Mouse (Mus musculus) forebrain, embryonic 11.5 days (tissue): Measurements from ENCODE around the gene Rnft2. TPM values are rescaled to one million over a fixed set of nuclear protein-coding genes. Genes with fewer than 3 reads are reported as not detected.

ENCODE experiments used
- ATAC-seq: fragments of 200-750 bp; cut with Nextera tagmentation; replicated peaks from 2 replicates; pipeline ENCODE4 v1.8.0; 2017; ENCODE audit warnings: moderate TSS enrichment; ENCODE audit not compliant: low FRiP score
- DNase-seq: peaks from one replicate; pipeline ENCODE4 v3.0.0-alpha.2; 2017; ENCODE audit warnings: low spot score
- H3K27ac ChIP-seq: fragments of 300-500 bp; sonication (generic); 2 replicates; pipeline ENCODE4 v1.5.1; 2014; ENCODE audit warnings: low read depth, low read length
- H3K27me3 ChIP-seq: fragments of 300-500 bp; sonication (generic); 2 replicates; pipeline ENCODE4 v1.6.1; 2014; ENCODE audit warnings: mild to moderate bottlenecking, low read length, mixed read lengths; ENCODE audit not compliant: control insufficient read depth, insufficient read depth
- H3K36me3 ChIP-seq: fragments of 300-500 bp; sonication (generic); 2 replicates; pipeline ENCODE4 v1.6.1; 2014; ENCODE audit warnings: mild to moderate bottlenecking, low read length, moderate library complexity, mixed read lengths; ENCODE audit not compliant: control insufficient read depth, insufficient read depth
- H3K4me1 ChIP-seq: fragments of 300-500 bp; sonication (generic); replicated peaks from 2 replicates; pipeline ENCODE4 v1.6.1; 2014; ENCODE audit warnings: low read length, mixed read lengths; ENCODE audit not compliant: control insufficient read depth, insufficient read depth
- H3K4me2 ChIP-seq: fragments of 300-500 bp; sonication (generic); 2 replicates; pipeline ENCODE4 v1.6.1; 2014; ENCODE audit warnings: low read depth, mild to moderate bottlenecking, low read length, moderate library complexity, mixed read lengths; ENCODE audit not compliant: severe bottlenecking
- H3K4me3 ChIP-seq: fragments of 300-500 bp; sonication (generic); 2 replicates; pipeline ENCODE4 v1.5.1; 2014; ENCODE audit warnings: low read depth, low read length
- H3K9ac ChIP-seq: fragments of 300-500 bp; sonication (generic); 2 replicates; pipeline ENCODE4 v1.6.1; 2014; ENCODE audit warnings: low read length
- H3K9me3 ChIP-seq: fragments of 300-500 bp; sonication (generic); 2 replicates; pipeline ENCODE4 v1.6.1; 2016; ENCODE audit warnings: low read length, mixed read lengths; ENCODE audit not compliant: control insufficient read depth
- WGBS: fragments of 180-500 bp; shearing (Covaris S2); extraction: QIAGEN DNeasy Blood & Tissue Kit; methylation state at CpG from one replicate; pipeline ENCODE4 v1.1.7; 2014; 5-methylcytosine and 5-hydroxymethylcytosine counted together
- polyA plus RNA-seq: library from polyadenylated mRNA; unstranded; fragments of >200 nt; fragmentation: Nextera tagmentation; extraction: Ambion mirVana; gene quantifications from 2 replicates; pipeline ENCODE4 v1.2.1, GENCODE M21; 2014

Rnft2 gene
- polyA plus RNA-seq, 1 experiment from 2014 or later = 6.2 TPM

GRCm38 (mm10) chr5:118199670-118200069, 45.2 kb downstream of the Rnft2 start:
- 72% methylated on average over 5 of the region's 5 CpGs for WGBS

GRCm38 (mm10) chr5:118197421-118197820, 47.5 kb downstream of the Rnft2 start:
- H3K36me3 ChIP-seq = no peaks in the 10 kb centered on the region
- DNase-seq (no peak), ATAC-seq (no peak)
- no peak overlapping the region for H3K9ac ChIP-seq
- no peaks in the 10 kb centered on the region for H3K27me3 ChIP-seq
- no peaks in the 10 kb centered on the region; the same call in 1 of the 2 replicates for H3K4me1 ChIP-seq
- H3K4me2 ChIP-seq = no peak overlapping the region
- no peak overlapping the region for H3K4me3 ChIP-seq
- H3K9me3 ChIP-seq = no peaks in the 10 kb centered on the region
- no peak overlapping the region for H3K27ac ChIP-seq
- 76% methylated on average over 13 of the region's 13 CpGs for WGBS

More at GRCm38 (mm10) chr5:118199670-118200069, 45.2 kb downstream of the Rnft2 start:
- DNase-seq (no peak), ATAC-seq (no peak)
- Histone ChIP-seq H3K4me2 (no peak overlapping the region), H3K27me3 (no peaks in the 10 kb centered on the region), H3K4me1 (no peaks in the 10 kb centered on the region), H3K9ac (no peak overlapping the region), H3K4me3 (no peak overlapping the region), H3K36me3 (no peaks in the 10 kb centered on the region), H3K9me3 (no peaks in the 10 kb centered on the region), H3K27ac (no peak overlapping the region)

- ATAC-seq (no peak), DNase-seq (no peak)
- 12% methylated on average over 18 of the region's 18 CpGs for WGBS
- H3K4me1 ChIP-seq = peaks cover 6% of the 10 kb centered on the region; the same call in 1 of the 2 replicates
- H3K4me3 ChIP-seq = no peak overlapping the region
- H3K27ac ChIP-seq = no peak overlapping the region
- no peak overlapping the region for H3K9ac ChIP-seq
- no peaks in the 10 kb centered on the region for H3K27me3 ChIP-seq
- no peak overlapping the region for H3K4me2 ChIP-seq
- H3K36me3 ChIP-seq = no peaks in the 10 kb centered on the region
- no peaks in the 10 kb centered on the region for H3K9me3 ChIP-seq
Observed at GRCm38 (mm10) chr5:118192221-118192620, 52.7 kb downstream of the Rnft2 start.

GRCm38 (mm10) chr5:118190491-118190890, 54.4 kb downstream of the Rnft2 start:
- no peak for DNase-seq
- ATAC-seq = no peak
- Histone ChIP-seq H3K27me3 (no peaks in the 10 kb centered on the region), H3K36me3 (no peaks in the 10 kb centered on the region), H3K4me2 (no peak overlapping the region), H3K27ac (no peak overlapping the region), H3K9me3 (no peaks in the 10 kb centered on the region), H3K9ac (no peak overlapping the region), H3K4me1 (peaks cover 6% of the 10 kb centered on the region; the same call in 1 of the 2 replicates), H3K4me3 (no peak overlapping the region)
- 87% methylated on average over 9 of the region's 9 CpGs for WGBS

GRCm38 (mm10) chr5:118188356-118188755, 56.6 kb downstream of the Rnft2 start:
- no peaks in the 10 kb centered on the region for H3K9me3 ChIP-seq
- no peak overlapping the region for H3K9ac ChIP-seq
- ATAC-seq (no peak), DNase-seq (no peak)
- H3K4me1 ChIP-seq = peaks cover 6% of the 10 kb centered on the region; the same call in 1 of the 2 replicates
- WGBS = 69% methylated on average over 6 of the region's 6 CpGs
- no peak overlapping the region for H3K27ac ChIP-seq
- no peak overlapping the region for H3K4me2 ChIP-seq
- no peak overlapping the region for H3K4me3 ChIP-seq
- H3K36me3 ChIP-seq = no peaks in the 10 kb centered on the region
- no peaks in the 10 kb centered on the region for H3K27me3 ChIP-seq

GRCm38 (mm10) chr5:118186903-118187633, 57.8 kb downstream of the Rnft2 start:
- Histone ChIP-seq H3K27ac (no peak overlapping the region), H3K9me3 (no peaks in the 10 kb centered on the region), H3K36me3 (no peaks in the 10 kb centered on the region), H3K27me3 (no peaks in the 10 kb centered on the region), H3K9ac (no peak overlapping the region), H3K4me1 (peaks cover 5% of the 10 kb centered on the region; the same call in 1 of the 2 replicates), H3K4me2 (no peak overlapping the region), H3K4me3 (no peak overlapping the region)
- ATAC-seq = no peak
- DNase-seq = no peak
- 76% methylated on average over 9 of the region's 9 CpGs for WGBS

GRCm38 (mm10) chr5:118177640-118178039, 67.3 kb downstream of the Rnft2 start:
- WGBS = 82% methylated on average over 7 of the region's 7 CpGs
- DNase-seq (no peak), ATAC-seq (no peak)
- peaks cover 26% of the 10 kb centered on the region for H3K27me3 ChIP-seq
- H3K36me3 ChIP-seq = no peaks in the 10 kb centered on the region
- H3K4me1 ChIP-seq = peaks cover 5% of the 10 kb centered on the region; the same call in 1 of the 2 replicates
- no peak overlapping the region for H3K27ac ChIP-seq
- H3K9ac ChIP-seq = no peak overlapping the region
- no peak overlapping the region for H3K4me2 ChIP-seq
- peaks cover 4% of the 10 kb centered on the region; the same call in 1 of the 2 replicates for H3K9me3 ChIP-seq
- no peak overlapping the region for H3K4me3 ChIP-seq

- Histone ChIP-seq H3K9ac (no peak overlapping the region), H3K4me2 (peak overlapping the region; percentile 53; the same call in 1 of the 2 replicates), H3K27me3 (peaks cover 51% of the 10 kb centered on the region), H3K4me1 (peaks cover 10% of the 10 kb centered on the region; the same call in 1 of the 2 replicates), H3K4me3 (no peak overlapping the region; the same call in 1 of the 2 replicates), H3K27ac (no peak overlapping the region), H3K9me3 (peaks cover 4% of the 10 kb centered on the region; the same call in 1 of the 2 replicates), H3K36me3 (no peaks in the 10 kb centered on the region)
- ATAC-seq = no peak
- WGBS = 15% methylated on average over 2 of the region's 2 CpGs
- DNase-seq = no peak
Observed at GRCm38 (mm10) chr5:118175137-118175536, 69.8 kb downstream of the Rnft2 start.
